Mouse (Mus musculus) cerebellum, adult (tissue): ENCODE measurements around the gene Olfr132.
"Not testable (repeated sequence)": the region's sequence is repeated elsewhere in the genome, so short reads cannot be mapped to it uniquely, and the experiment has no call there.

ENCODE experiments used
- ATAC-seq: cut with Nextera tagmentation; 2 replicates; pipeline ENCODE4 v1.9.2; 2017; ENCODE audit warnings: mild to moderate bottlenecking, moderate library complexity, mixed read lengths; ENCODE audit not compliant: insufficient number of reproducible peaks, low FRiP score, low TSS enrichment

Gene Olfr132

GRCm38 (mm10) chr17:38134426-38134825, at the start of gene Olfr132:
TSS of gene Olfr132 (minus strand) at chr17:38134526.
- no peak for ATAC-seq

GRCm38 (mm10) chr17:38171088-38171487, 36.8 kb upstream of the Olfr132 start, which contains the start of gene Olfr134:
TSS of gene Olfr134 (plus strand) at chr17:38171388.
- ATAC-seq = no peak

GRCm38 (mm10) chr17:38144981-38145380, 10.7 kb upstream of the Olfr132 start, which contains the start of gene Olfr133:
TSS of gene Olfr133 (plus strand) at chr17:38145281.
- no peak for ATAC-seq

GRCm38 (mm10) chr17:38125371-38125770, 9.0 kb downstream of the Olfr132 start:
- ATAC-seq = not testable (repeated sequence)

- not testable (repeated sequence) for ATAC-seq
These were observed 10.1 kb downstream of the Olfr132 start for GRCm38 (mm10) chr17:38124199-38124598.

GRCm38 (mm10) chr17:38088593-38088992, 45.7 kb downstream of the Olfr132 start, which contains the start of gene Olfr131:
TSS of gene Olfr131 (minus strand) at chr17:38088693.
- no peak for ATAC-seq

GRCm38 (mm10) chr17:38082364-38082763, 52.0 kb downstream of the Olfr132 start:
- ATAC-seq = no peak
